Mouse (Mus musculus) retina, postnatal 1 day (tissue): ENCODE data around the gene Incenp.
"Not testable (repeated sequence)": the region's sequence is repeated elsewhere in the genome, so short reads cannot be mapped to it uniquely, and the experiment has no call there.

ENCODE experiments used
- DNase-seq: peaks from one replicate; pipeline ENCODE4 v3.0.0-alpha.2; 2012

The Incenp gene

DNA sequence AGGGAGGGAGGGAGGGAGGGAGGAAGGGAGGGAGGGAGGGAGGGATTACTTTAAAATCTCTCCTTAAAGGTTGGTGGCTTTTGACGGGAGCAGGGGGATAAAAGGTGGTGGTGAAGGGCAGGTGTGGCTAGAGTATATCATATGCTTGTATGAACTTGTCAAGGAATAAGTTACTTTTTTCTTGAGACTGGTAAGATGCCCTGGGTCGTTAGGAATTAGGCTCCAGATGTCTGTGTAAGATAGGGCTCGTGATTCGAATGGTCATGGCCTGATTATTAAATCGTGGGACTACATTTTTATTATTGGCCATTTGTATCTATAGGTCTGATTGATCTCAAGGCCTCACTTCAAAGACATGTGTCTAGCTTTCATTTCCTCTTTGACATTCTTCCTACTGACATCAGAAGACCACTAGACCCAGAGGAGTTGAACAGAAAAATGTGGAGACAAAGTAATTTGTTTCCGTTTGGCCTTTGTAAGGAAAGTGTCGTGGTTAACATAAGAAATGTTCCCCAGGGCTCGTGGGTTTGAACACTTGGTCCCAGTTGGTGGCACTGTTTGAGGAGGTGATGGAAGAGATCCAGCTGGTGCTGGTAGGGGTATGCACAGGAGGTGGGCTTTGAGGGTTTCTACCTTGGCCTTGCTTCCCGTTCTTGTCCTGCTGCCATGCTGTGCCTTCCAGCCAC lies 19.0 kb upstream of the Incenp start:
- no peak for DNase-seq

DNA sequence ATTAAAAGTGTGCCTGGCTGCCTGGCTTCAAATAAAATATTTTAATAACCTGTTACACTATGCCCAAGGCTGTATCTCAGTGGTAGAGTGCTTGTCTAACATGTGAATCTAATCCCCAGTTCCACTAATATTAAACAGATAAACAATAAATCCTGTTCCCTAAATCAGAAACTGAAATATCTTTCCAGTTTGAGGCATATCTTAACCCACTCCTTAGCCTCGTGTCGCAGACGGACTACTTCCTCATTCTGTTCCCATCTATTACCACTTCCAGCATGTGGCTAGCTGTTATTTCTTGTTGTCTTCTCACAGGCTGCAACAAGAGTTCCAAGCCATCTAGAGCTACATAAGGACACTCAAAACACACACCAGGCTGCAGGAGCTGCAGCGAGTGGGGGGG lies 18.4 kb upstream of the Incenp start:
- DNase-seq = no peak

DNA sequence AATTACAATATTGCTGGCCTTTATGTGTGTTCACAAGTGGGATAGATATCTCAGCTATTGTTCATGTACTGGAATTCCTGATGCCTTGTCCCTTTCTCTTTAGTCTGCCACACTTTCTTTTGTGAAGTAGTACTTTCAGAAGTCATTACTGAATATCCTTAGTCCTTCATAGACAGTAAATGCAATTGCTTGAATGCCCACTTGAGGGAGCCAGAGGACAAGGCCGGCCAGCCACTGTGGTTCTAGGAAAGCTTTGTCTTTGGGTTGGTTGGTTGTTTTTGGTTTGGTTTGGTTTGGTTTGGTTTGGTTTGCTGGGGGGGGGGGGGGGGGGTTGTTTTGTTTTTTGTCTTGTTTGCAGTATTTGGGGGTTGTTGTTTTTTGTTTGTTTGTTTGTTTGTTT lies 16.6 kb upstream of the Incenp start:
- peak; percentile 82 for DNase-seq

DNA sequence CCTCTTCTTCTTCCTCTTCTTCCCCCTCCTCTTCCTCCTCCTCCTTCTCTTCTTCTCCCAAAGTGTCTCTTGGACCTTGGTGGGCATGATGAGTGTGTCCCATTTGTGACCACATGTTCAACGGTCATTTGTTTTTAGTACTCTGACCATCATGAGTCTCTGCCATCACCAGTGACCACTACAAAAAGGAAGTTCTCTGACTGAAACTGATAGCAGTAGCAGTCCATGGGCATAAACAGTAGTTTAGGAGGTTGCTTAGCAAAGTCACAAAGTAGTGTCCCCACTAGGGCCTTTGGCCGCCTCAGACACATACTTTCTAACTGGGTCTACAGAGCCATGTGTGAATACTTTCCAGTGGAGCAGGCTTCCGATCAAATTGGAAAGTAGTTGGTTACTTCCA lies 15.0 kb upstream of the Incenp start:
- DNase-seq = no peak

DNA sequence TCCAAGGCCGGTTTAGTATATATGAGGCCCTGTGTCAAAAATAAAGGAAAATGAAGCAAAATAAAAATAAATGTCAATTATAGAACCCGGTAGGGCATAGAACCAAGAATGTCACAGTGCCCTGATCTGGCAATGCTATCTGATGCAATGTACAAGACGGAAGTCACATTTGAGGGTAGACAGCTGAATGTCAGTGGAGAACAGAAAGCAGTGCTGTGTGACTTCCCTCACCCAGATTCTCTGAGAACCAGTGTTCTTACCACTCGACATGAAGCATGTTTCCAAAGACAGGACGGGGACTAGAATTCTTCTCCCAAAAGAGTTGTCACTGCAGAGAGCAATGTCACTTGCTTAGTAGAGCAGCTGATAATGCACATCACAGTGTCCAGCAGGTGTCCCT lies 14.4 kb upstream of the Incenp start:
- no peak for DNase-seq

DNA sequence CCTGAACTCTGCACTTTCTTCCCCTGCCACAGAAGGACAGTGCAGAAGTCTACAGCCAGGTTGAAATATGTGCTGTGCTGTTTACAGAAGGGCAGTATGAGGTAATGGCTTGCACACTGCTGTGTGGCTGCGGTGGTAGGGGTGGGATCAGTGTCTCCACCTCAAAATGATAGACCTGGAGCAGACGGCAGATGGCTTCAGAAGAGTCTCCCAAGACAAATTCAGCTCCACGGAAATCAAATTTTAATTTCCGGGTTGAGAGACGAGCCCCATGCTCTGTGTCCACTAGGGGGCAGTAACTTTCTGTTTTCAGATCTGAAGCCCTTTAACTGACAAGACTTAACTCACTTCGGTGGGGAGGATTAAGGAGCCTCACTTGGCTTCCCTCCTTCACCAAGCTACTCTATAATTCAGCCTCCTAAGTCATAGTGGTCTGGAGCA lies 12.0 kb upstream of the Incenp start:
- peak; percentile 88 for DNase-seq

DNA sequence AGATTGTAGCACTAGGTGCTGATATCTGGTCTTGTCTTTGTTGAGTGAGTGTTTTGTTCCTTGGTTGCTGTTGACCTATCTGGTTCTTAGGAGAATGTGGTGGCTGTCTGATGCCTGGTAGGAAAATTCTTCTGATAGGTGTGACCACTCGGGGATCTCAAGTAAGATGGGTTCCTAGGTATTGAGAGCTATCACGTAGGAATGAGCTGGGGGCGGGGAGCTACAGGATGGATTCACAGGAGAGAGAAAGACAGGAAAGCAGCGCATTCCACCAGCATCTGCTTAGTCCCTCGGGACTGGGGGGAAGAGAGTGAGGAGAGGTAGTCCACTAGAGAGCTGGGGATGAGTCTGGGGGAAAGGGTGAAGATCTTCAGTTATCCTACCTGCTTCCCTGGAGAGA lies 10.0 kb upstream of the Incenp start:
- no peak for DNase-seq

DNA sequence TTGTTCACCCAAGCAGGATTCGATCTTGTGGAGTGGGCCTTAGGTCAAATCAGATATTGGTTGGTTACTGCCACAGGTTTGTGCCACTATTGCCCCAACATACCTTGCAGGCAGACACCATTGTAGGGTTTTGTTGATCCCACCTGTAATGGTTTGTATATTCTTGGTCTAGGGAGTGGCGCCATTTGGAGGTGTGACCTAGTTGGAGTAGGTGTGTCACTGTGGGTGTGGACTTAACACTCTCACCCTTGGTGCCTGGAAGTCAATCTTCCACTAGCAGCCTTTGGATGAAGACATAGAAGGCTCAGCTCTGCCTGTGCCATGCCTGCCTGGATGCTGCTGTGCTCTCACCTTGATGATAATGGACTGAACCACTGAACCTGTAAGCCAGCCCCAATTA lies 1.3 kb upstream of the Incenp start:
- DNase-seq = not testable (repeated sequence)

DNA sequence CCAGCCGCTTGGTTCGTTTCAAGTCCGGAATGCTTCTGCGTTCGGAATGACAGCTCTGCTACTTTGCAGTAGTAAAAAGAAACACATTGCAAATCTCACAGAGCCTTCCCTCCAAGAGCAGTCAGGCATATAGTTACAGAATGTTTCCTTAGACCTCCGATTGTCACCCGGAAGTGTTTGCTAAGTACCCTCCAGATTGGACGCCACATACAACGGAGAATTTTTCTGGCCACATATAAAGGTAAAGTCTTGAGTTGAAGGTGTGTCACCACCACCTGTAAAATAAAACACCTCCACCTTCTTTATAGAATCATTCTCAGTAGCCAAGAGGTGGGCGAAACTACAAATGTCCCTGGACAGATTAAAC lies 412 bp upstream of the Incenp start:
- DNase-seq = no peak

DNA sequence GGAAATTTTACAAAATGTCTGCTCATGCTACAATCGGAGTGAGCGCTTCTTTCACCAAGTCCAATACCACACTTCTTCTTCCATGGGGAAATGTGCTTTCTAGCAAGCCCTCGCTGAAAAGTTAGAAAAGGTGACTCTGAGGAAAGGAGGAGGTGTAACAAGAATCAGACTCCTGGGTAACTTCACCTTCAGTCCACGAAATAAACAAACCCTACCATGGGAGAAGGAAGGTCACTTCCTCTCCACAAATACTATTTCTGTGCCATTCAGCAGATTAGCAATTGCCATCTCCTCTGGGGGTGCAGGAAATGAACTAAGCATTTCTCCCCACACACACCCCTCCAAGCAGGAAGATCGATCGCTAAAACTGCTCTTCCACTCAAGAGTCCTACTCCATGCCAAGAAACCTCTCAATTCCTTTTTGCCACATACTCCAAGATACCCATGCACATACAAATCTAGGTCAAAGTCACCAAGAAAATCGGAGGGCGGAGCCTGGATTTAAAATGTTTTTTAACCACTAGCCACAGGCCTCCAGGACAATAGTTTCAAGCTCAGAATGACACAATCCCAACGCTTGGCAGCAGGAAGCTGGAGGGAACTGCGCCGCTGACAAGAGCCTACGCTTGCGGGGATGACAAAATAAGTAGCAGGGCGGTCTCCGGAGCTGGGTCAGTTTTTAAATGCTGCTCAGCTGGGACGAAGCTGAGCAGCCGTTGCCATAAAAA lies 848 bp downstream of the Incenp start:
- DNase-seq = peak; percentile 37

DNA sequence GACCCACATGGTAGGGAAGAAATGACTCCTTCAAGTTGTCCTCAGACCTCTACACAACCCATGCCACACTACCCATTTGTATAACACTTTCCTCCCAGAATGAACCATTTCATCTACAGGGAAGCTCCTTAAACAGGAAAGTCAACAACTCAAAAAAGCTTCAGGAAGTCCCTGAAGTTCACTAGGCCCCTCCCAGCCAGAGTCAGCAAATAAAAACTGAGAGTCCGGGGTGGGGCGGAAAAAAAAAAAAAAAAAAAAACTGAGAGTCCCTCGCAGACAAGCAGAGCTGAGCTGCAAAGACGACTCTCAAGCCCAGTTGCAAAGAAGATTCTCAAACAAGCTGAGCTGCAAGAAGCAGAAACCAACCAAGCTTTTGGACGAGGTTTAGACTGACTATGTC lies 3.3 kb downstream of the Incenp start:
- DNase-seq = no peak

DNA sequence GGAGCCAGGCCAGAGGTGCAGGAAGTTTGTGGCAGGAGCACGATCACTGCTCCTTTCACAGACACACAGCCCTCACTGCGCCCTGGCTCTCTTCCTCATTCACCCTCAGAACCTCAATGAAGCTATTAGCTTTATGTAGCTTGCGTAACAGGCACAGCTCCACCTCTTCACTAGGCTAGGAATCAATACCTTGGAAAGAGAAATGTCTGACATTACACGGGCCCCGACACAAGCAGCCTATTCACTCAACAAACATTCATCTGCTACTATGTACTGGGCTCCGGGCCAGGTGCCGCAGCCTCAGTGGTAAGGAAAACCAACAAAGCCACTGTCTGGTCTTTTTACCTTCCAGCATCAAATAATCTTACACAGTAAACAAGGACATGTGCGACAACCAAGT lies 12.6 kb downstream of the Incenp start:
- DNase-seq = no peak

DNA sequence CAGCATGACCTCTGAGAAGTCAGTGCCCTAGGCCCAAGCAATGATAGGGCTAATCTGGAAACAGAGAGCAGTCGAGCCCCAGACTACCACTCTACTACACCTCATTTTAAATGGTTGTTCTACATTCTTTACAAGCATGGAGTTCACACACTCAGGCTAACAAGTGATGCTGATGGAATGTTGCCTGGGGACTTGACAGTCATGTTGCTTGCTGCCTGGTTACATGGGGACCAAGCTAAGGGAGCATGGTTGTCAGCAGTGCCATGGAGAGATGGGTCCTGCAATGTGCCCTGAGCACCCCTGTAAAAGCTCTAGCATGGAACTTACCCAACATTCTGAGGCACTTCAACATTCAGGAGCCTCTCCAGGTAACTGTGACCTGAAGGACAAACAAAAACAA lies 13.0 kb downstream of the Incenp start:
- DNase-seq = no peak

DNA sequence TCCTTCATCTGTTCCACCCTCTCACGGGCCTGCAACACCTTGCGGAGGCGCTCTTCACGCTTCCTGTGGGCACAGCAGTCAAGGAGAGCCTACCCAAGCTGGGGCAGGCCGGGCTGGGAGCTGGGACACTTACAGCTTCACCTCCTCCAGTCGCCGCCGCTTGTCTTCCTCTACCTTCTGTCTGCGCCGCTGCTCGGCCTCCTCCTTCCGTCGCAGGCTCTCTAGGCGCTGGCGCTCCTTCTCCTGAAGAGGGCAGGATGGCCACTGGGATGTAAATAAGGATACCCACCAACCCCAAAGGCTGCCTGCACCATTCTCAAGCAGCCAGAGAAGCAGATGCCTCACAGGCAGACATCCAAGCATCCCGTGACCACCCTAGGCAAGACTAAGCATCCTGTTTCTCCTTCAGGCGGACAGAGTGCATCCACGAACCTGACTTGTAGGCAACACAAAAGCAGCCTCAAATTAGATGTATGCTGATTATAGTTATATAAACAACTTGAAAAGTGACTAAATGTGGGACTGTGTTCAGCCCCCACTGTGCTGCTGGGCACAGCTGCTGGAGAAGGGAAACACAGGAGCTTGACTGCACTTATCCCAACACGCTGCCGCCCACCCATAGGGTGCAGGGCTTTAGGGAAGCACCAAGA lies 21.0 kb downstream of the Incenp start:
- no peak for DNase-seq

DNA sequence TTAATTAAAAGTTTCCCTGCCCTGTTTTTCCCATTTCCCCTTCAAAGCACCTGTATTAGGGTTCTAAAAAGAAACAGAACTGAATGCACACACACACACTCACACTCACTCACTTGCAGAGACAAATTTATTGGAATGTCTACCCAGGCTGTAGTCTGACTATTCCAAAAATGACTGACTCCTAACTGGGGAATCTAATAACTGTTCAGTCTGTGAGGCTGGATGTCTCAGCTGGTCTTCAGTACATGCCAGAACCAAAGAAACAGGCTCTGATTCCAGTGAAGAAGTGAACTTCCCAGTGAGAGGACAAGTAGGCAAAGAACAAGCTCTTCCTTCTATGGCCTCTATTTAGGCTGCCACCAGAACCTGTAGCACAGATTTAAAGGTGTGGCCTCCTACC lies 33.9 kb downstream of the Incenp start:
- no peak for DNase-seq

DNA sequence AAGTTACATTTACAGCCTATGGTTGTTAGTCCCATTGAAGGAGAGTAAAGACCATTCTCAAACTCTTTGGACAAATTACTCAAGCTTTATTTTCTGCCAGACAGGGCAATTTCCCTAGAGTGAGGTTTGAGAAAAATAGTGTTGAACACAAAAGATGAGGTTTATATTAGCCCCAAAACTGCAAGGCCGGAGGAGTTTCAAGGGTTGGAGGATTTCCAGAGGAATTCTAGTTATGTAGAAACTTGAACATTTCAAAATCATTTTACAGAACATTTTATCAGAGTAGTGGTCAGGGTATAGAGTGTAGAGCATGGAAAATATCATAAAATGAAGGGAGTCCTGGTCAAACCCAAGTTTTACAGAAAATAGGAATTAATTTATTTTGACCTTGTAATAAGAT lies 34.5 kb downstream of the Incenp start:
- no peak for DNase-seq

DNA sequence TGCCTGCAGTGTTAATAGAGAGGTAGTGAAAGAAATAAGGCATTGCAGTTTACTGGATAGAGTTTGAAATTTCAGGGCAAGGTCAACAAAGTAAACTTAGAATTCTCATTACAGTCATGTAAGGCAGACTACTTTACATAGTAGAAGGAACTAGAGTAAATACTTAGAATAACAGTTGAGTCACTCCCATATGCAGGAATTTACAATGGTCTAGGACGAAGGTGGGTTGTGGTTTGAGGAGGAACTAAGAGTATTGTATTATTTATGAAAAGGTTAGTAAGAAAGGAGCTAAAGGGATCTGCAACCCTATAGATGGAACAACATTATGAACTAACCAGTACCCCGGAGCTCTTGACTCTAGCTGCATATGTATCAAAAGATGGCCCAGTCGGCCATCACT lies 38.5 kb downstream of the Incenp start:
- not testable (repeated sequence) for DNase-seq

DNA sequence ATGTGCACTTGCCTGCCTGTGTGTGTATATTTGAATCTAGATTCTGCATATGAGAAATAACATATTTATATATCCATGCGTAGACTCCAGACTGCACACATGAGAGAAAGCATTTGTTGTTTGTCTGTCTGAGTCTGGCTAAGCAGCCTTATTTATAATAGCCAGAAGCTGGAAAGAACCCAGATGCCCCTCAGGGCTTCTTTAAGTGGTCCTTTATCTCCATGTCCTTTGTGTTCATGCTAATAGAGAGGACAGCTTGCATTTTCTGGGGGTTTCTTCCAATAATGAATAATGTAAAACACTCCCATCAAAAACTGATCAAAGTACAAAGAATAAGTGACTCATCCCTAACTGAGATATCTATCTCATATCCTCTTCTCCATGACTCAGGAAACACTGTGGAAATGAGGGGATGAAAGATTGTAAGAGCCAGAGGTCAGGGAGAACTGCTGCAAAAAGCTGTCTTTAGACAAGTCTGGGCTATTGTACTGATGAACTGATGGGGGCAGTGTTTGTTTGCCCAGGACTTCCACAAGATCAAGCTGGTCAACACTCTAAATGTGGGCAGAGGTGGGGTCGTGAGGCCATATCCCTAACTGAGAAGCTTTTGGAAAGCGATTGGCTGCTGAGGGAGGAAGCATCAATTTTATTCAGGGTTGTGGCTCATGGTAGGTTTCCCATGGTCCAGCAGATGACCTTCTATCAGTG lies 49.8 kb downstream of the Incenp start:
- DNase-seq = not testable (repeated sequence)

DNA sequence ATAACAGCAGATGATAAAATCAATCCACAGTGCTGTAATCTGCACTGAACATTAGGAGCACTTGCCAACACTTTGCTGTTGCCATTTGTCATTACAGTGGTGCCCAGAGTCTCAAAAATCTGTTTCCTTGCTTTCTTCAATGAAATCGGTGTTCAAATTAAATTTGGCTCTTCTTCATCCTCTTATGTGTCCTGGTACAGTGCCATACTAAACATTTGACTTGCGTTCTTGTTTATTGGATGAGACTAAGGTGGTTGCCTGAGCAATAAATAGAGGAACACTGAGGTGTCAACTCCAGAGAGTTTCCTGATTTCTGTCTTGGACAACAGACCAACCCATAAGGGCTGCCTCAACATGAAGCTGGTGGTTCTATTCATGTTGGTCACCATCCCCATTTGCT lies 52.1 kb downstream of the Incenp start, which contains the start of gene Scgb2a2:
Scgb2a2 (plus strand) TSS at position 301 of the 400 bp plus-strand sequence.
- no peak for DNase-seq

DNA sequence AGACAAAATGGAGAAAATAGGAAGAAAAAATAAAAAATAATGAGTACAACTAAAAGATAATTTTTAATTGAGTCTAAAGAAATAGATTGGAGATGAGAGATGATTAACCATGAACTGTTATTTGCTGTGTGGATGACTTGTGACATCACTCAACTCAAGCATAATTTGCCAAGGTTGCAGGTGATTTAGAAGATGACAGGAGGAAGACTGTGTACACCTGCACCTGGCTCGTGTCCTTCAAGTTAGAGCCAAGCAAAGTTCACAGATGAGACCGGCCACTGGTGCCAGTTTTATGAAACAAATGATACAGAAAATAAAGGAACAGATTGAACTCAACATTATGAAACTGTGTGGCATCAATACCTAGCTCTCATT lies 62.0 kb downstream of the Incenp start:
- DNase-seq = no peak

DNA sequence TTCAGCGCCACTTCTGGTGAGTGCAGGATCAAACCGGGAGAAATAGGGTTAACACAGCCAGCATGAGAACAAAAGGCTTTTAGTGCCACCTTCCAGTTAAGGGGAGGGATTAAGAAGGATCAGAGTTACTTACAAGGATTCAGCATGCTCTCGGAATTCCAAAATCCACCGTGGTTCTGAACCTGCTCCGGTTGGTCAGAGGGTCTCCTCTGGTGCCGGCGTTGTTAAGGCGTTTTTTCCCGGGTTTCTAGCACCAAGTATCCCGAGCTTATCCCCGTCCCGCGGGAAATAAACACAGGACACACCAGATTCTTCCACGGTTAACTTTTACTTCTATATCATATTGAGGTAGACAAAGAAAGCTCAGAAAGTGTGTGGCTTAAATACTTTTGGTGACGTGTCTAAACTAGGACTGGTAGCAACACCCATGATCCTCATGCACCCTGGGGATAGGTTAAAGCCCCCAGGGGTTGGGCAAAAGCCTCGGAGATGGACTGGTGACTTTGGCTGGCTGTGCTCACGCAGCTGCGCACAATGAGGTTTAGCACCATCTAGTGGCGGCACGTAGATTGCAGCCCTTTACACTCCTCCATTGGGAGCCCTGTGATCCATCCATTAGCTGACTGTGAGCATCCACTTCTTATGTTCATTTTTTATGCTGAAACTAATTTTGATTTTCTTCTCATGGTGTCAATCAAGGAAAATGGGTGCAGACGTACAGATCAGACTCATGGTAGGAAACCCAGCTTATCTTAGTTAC lies 62.6 kb downstream of the Incenp start:
- DNase-seq = peak; percentile 22
